Mouse (Mus musculus): Measurements from ENCODE around the gene Plekho2. TPM values are rescaled to one million over a fixed set of nuclear protein-coding genes. Genes with fewer than 3 reads are reported as not detected.

Gene Plekho2
- total and polyA plus RNA-seq, 2 experiments from 2014 or later = 4.0 to 5.4 TPM

GRCm38 (mm10) chr9:65514851-65515261, 65.0 kb downstream of the Plekho2 start:
- H3K4me1 ChIP-seq (ENCODE audit: insufficient read depth) = no peaks in the 10 kb centered on the region
- ATAC-seq (no peak), DNase-seq (no peak)
- no peak overlapping the region for H3K4me3 ChIP-seq (ENCODE audit: low read depth, low read length)
- H3K4me2 ChIP-seq (ENCODE audit: low read depth) = no peak overlapping the region
- 53% methylated on average over 3 of the region's 3 CpGs for WGBS
- H3K9ac ChIP-seq = no peak overlapping the region
- no peaks in the 10 kb centered on the region for H3K27me3 ChIP-seq (ENCODE audit: insufficient read depth, low read length)
- no peak overlapping the region for H3K27ac ChIP-seq (ENCODE audit: low read depth, low read length)
- no peak for TF ChIP-seq CTCF (IDR thresholded peaks at IDR 0.05; ENCODE audit: low read depth)
- H3K36me3 ChIP-seq (ENCODE audit: insufficient read depth) = no peaks in the 10 kb centered on the region
- no peaks in the 10 kb centered on the region for H3K9me3 ChIP-seq (ENCODE audit: low read length)

- no peak for DNase-seq
- H3K9me3 ChIP-seq (ENCODE audit: low read length) = no peaks in the 10 kb centered on the region
Measured at GRCm38 (mm10) chr9:65514431-65514830, 65.4 kb downstream of the Plekho2 start.

GRCm38 (mm10) chr9:65512520-65512919, 67.3 kb downstream of the Plekho2 start:
- 94% methylated on average over 3 of the region's 3 CpGs for whole genome bisulfite sequencing

More at GRCm38 (mm10) chr9:65514431-65514830, 65.4 kb downstream of the Plekho2 start:
- Histone ChIP-seq H3K36me3 (ENCODE audit: insufficient read depth) (no peaks in the 10 kb centered on the region), H3K9ac (no peak overlapping the region), H3K27ac (ENCODE audit: low read depth, low read length) (no peak overlapping the region), H3K4me1 (ENCODE audit: insufficient read depth) (no peaks in the 10 kb centered on the region), H3K4me2 (ENCODE audit: low read depth) (no peak overlapping the region), H3K4me3 (ENCODE audit: low read depth, low read length) (no peak overlapping the region), H3K27me3 (ENCODE audit: insufficient read depth, low read length) (no peaks in the 10 kb centered on the region)
- ATAC-seq = no peak
- TF ChIP-seq CTCF (IDR thresholded peaks at IDR 0.05; ENCODE audit: low read depth) = no peak
- 69% methylated on average over 8 of the region's 8 CpGs for WGBS

DNA sequence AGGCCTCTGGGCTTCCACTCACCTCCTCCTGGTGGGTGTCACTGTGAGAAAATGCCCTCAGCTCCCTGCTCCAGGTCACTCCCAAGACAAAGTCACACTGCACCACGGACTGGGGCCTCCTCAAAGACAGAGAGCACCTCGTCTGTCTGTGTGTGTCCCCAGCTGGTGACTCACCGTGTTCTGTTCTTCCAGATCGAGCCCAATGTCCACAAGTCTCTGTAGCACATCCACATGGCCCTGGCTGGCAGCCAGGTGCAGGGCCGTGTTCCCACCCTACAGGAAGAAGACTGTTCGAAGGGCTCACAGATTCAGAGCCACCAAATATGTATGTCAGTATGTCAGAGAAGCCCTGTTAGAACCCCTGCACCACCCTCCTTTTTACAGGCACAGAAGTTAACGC, 71.4 kb downstream of the Plekho2 start:
- Histone ChIP-seq H3K9me3 (ENCODE audit: low read length) (no peaks in the 10 kb centered on the region), H3K27ac (ENCODE audit: low read depth, low read length) (no peak overlapping the region), H3K4me1 (ENCODE audit: insufficient read depth) (no peaks in the 10 kb centered on the region), H3K4me3 (ENCODE audit: low read depth, low read length) (no peak overlapping the region), H3K27me3 (ENCODE audit: insufficient read depth, low read length) (no peaks in the 10 kb centered on the region), H3K36me3 (ENCODE audit: insufficient read depth) (no peaks in the 10 kb centered on the region), H3K4me2 (ENCODE audit: low read depth) (no peak overlapping the region), H3K9ac (no peak overlapping the region)
- no peak for TF ChIP-seq CTCF (IDR thresholded peaks at IDR 0.05; ENCODE audit: low read depth)
- DNase-seq (no peak), ATAC-seq (no peak)
- WGBS = 57% methylated on average over 7 of the region's 7 CpGs

More at GRCm38 (mm10) chr9:65512520-65512919, 67.3 kb downstream of the Plekho2 start:
- TF ChIP-seq CTCF (IDR thresholded peaks at IDR 0.05; ENCODE audit: low read depth) = no peak
- H3K9me3 ChIP-seq (ENCODE audit: low read length) = no peaks in the 10 kb centered on the region
- H3K9ac ChIP-seq = no peak overlapping the region
- H3K27ac ChIP-seq (ENCODE audit: low read depth, low read length) = no peak overlapping the region
- H3K4me1 ChIP-seq (ENCODE audit: insufficient read depth) = no peaks in the 10 kb centered on the region
- H3K27me3 ChIP-seq (ENCODE audit: insufficient read depth, low read length) = no peaks in the 10 kb centered on the region
- DNase-seq (no peak), ATAC-seq (no peak)
- no peak overlapping the region for H3K4me2 ChIP-seq (ENCODE audit: low read depth)
- no peak overlapping the region for H3K4me3 ChIP-seq (ENCODE audit: low read depth, low read length)
- no peaks in the 10 kb centered on the region for H3K36me3 ChIP-seq (ENCODE audit: insufficient read depth)

DNA sequence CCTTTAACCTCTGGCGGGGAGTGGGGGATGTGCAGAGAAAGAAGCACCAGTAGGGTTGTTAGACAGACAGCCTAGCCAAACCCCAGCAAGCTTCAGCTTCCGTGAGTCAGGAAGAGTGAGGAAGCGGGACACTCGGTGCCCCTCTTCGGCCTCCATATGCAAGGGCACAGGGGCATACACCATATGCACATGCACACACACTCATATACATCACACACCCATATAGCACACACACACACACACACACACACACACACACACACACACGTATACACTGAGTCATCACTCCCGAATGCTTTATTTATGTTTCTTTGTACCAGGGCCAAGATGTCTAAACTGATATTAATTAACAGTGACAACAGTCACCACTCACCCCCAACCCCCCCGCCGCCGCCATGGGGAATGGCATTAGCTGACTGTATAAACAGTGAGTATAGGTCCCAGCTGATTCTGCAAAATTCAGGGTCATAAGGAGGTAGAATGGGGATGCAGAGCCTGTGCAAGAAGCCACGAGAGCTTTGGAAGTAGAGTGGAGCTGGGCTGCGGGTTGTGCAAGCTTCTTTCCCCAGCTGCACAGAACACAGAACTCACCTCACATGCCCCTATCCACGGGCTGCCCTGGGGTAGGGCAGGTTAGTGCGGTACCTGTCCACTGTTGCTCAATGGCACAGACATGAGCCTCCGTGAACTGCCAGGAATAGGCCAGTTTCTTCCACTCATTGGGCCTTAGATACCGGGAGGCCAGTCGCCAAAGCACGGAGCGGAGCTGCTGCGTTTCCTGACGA, 76.9 kb downstream of the Plekho2 start:
- Histone ChIP-seq H3K36me3 (ENCODE audit: insufficient read depth) (no peaks in the 10 kb centered on the region), H3K9me3 (ENCODE audit: low read length) (no peaks in the 10 kb centered on the region), H3K27me3 (ENCODE audit: insufficient read depth, low read length) (no peaks in the 10 kb centered on the region), H3K4me2 (ENCODE audit: low read depth) (no peak overlapping the region), H3K27ac (ENCODE audit: low read depth, low read length) (no peak overlapping the region), H3K4me1 (ENCODE audit: insufficient read depth) (no peaks in the 10 kb centered on the region), H3K9ac (no peak overlapping the region), H3K4me3 (ENCODE audit: low read depth, low read length) (no peak overlapping the region)
- 85% methylated on average over 21 of the region's 21 CpGs for WGBS
- DNase-seq (no peak), ATAC-seq (no peak)
- TF ChIP-seq CTCF (IDR thresholded peaks at IDR 0.05; ENCODE audit: low read depth) = no peak

Other genes starting within 250 kb of the Plekho2 start
- 21.8 and 22.0 TPM in 2 replicates for gene Pdcd7, start 233.9 kb downstream of the Plekho2 start, total RNA-seq (2014; rRNA removed)
- 8.5 and 9.2 TPM in 2 replicates for gene Pdcd7, start 233.9 kb downstream of the Plekho2 start, polyA plus RNA-seq (2015; fragmentation: Nextera tagmentation; extraction: Ambion mirVana)
- gene Ubap1l, start 219.0 kb downstream of the Plekho2 start, total RNA-seq (2014; rRNA removed) = 3.5 and 7.4 TPM in 2 replicates
- gene Ubap1l, start 219.0 kb downstream of the Plekho2 start, polyA plus RNA-seq (2015; fragmentation: Nextera tagmentation; extraction: Ambion mirVana) = 0.29 and 0.59 TPM in 2 replicates
- 1.6 and 1.7 TPM in 2 replicates for gene Kbtbd13, start 188.4 kb downstream of the Plekho2 start, total RNA-seq (2014; rRNA removed)
- 0.68 and 0.83 TPM in 2 replicates for gene Kbtbd13, start 188.4 kb downstream of the Plekho2 start, polyA plus RNA-seq (2015; fragmentation: Nextera tagmentation; extraction: Ambion mirVana)
- 7.5 and 8.2 TPM in 2 replicates for gene Rasl12, start 181.5 kb downstream of the Plekho2 start, total RNA-seq (2014; rRNA removed)
- gene Rasl12, start 181.5 kb downstream of the Plekho2 start, polyA plus RNA-seq (2015; fragmentation: Nextera tagmentation; extraction: Ambion mirVana) = 4.2 and 4.6 TPM in 2 replicates
- not detected in 2 replicates for gene Slc51b, start 157.1 kb downstream of the Plekho2 start, total RNA-seq (2014; rRNA removed)
- gene Slc51b, start 157.1 kb downstream of the Plekho2 start, polyA plus RNA-seq (2015; fragmentation: Nextera tagmentation; extraction: Ambion mirVana) = not detected in 2 replicates
- gene Mtfmt, start 144.3 kb downstream of the Plekho2 start, total RNA-seq (2014; rRNA removed) = 18.1 and 19.3 TPM in 2 replicates
- 13.7 and 19.0 TPM in 2 replicates for gene Mtfmt, start 144.3 kb downstream of the Plekho2 start, polyA plus RNA-seq (2015; fragmentation: Nextera tagmentation; extraction: Ambion mirVana)
- 62.0 and 92.1 TPM in 2 replicates for gene Spg21, start 119.1 kb downstream of the Plekho2 start, total RNA-seq (2014; rRNA removed)
- gene Spg21, start 119.1 kb downstream of the Plekho2 start, polyA plus RNA-seq (2015; fragmentation: Nextera tagmentation; extraction: Ambion mirVana) = 121 and 133 TPM in 2 replicates
- gene Ankdd1a, start 59.8 kb downstream of the Plekho2 start, total RNA-seq (2014; rRNA removed) = 3.3 TPM in 2 replicates
- gene Ankdd1a, start 59.8 kb downstream of the Plekho2 start, polyA plus RNA-seq (2015; fragmentation: Nextera tagmentation; extraction: Ambion mirVana) = 0.25 and 0.50 TPM in 2 replicates
- gene Pif1, start 7.1 kb upstream of the Plekho2 start, total RNA-seq (2014; rRNA removed) = 1.5 and 3.7 TPM in 2 replicates
- gene Pif1, start 7.1 kb upstream of the Plekho2 start, polyA plus RNA-seq (2015; fragmentation: Nextera tagmentation; extraction: Ambion mirVana) = 0.75 and 1.0 TPM in 2 replicates
- gene Rbpms2, start 49.6 kb upstream of the Plekho2 start, total RNA-seq (2014; rRNA removed) = 1.6 and 2.4 TPM in 2 replicates
- gene Rbpms2, start 49.6 kb upstream of the Plekho2 start, polyA plus RNA-seq (2015; fragmentation: Nextera tagmentation; extraction: Ambion mirVana) = 2.8 and 3.3 TPM in 2 replicates
- 284 and 301 TPM in 2 replicates for gene Oaz2, start 88.0 kb upstream of the Plekho2 start, total RNA-seq (2014; rRNA removed)
- gene Oaz2, start 88.0 kb upstream of the Plekho2 start, polyA plus RNA-seq (2015; fragmentation: Nextera tagmentation; extraction: Ambion mirVana) = 374 and 392 TPM in 2 replicates
- 9.8 and 9.9 TPM in 2 replicates for gene Zfp609, start 247.5 kb upstream of the Plekho2 start, total RNA-seq (2014; rRNA removed)
- gene Zfp609, start 247.5 kb upstream of the Plekho2 start, polyA plus RNA-seq (2015; fragmentation: Nextera tagmentation; extraction: Ambion mirVana) = 3.8 and 5.0 TPM in 2 replicates

Data from forebrain, postnatal 0 days (tissue).